Mouse (Mus musculus): Measurements from ENCODE around the gene Dnajb14. TPM values are rescaled to one million over a fixed set of nuclear protein-coding genes. Genes with fewer than 3 reads are reported as not detected.

Dnajb14 gene
- total RNA-seq, 2 experiments from 2014 or later = 21.0 to 23.1 TPM

DNA sequence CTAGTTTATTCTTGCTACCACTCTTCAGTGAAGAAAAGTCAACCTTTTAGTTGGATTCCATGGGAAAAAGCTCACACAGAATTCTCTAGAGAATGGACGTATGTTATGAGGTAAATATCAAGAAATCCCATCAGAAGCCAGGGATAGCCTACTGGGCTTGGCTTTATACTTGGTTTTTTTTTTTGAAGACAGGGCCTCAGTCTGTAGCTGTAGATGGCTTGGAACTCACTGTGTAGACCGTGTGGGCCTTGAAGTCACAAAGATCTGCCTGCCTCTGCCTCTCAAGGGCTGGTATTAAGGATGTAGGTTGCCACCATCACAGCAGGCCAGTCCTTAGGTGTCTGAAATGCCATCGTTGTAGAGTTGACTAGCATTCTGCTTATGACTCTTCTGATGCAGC is 4.9 kb upstream of the Dnajb14 start:
- DNase-seq (ENCODE audit: low spot score in 2 of 2) = no peak

DNA sequence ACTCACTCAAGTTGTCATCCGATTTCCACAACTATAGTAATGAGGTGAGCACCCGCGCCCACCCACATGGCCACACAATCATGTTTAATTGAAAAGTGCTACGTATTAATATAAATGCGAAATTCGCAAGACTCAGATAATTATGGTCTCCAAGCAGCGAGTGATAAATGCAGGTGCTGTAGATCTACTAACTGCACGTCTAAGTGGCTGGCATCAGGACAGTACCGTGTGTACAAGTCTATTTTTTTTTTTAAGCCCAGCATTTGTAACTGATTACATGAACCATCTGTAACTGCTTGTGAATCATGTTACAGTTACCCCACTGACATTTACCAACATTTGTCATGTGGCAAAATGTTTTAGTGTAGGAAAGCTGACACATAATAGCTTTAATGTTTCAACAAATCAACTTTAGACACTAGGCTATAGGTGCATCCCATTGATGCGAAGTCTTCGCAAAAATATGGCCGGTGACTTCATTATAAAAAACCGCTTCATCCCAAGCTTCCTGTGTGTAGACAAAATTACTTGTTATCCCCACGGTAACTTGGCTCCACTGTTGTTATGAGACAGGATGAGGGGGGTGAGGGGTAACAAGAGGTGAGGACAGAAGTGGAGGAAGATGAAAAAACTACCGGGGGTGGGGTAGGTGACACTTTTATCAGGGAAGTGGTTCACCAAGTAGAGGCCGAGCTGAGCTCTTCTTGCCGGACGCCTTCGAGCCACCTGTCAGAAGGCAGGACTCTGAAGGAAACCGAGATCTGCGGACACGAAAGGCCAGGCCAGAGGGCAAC is 3.9 kb upstream of the Dnajb14 start:
- DNase-seq (ENCODE audit: low spot score in 2 of 2) = peak in 1 of 2 experiments; percentile 6

DNA sequence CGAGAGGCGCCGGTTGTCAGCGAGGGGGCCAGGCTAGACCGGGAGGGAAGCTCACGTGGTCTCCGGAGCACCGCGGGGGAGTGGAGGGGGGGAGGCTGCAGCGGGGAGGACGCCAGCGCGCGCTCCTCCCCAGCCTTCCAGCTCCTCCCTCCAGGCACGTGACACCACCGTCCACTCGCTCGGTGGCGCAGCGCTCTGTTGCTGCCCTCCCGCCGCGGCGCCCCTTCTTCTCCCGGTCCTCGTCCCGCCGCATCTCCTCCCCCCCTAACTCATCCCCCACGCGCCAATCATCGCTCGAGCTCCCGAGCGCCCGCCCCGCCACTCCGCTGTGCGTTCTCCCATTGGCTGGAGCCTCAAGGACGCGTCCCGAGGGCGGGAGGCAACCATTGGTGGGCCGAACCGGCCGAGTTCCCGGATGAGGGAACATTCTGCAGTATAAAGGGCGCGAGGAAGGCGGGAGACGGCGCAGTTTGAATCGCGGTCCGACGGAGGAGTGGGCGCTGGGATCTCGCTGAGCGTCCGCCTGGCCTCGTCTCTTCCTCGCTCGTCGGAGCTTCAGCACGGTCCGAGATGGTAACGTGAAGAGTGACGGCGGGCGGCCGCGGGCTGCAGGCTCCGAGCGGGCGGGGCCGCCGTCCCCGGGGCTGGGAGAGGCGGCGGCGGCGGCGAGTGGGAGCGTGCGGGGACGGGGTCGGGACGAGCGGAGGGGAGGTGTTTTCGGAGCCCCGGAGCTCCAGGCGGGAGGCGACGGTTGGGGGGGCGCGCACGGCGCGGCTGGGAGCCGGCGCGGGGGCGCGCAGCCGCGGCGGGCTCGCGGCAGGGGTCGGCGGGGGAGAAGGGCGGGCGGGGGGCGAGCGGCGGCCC is 3.1 kb upstream of the Dnajb14 start, which contains the start of gene H2afz:
H2afz (plus strand) TSS at position 364 of the 864 bp plus-strand sequence.
- DNase-seq (ENCODE audit: low spot score in 2 of 2) = peak; percentile 94 to 96

DNA sequence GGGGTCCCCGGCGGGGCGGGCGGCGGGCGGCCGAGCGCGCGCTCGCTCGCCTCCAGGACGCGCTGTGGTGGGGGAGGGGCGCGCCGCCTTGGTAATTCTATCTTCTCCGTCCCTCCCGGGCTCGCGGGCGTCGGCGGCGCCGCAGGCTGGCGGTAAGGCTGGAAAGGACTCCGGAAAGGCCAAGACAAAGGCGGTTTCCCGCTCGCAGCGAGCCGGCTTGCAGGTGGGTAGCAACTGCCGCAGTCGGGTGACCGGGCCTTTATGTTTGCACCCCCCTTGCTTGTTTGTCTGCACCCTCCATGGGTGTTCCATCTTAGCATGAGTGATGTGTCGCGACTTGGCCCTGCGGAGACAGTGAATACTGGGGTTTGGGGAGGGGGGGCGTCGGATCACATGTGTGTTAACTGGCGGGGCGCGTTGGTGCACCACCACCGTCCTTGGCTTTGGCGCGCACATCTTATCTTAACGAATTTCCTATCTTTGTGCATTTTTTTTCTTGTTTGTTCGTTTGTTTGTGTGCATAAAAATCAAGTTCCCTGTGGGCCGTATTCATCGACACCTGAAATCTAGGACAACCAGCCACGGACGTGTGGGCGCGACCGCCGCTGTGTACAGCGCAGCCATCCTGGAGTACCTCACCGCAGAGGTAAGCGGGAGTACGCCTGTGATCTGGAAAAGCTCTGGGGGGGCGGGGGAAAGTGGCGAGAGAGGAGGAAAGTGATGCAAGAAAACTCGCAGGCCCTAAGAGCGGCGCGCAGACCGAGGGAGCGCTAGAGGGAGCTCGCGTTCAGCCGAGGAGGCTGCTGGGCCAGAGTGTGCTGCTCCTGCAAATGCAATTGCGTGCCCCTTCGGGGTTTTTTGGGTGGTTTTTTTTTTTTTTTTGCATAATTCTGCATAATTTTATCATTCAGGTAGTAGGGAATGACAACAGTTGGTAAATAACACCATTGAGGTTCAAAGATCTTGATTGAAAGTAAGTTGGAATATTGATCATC is 2.2 kb upstream of the Dnajb14 start:
- peak; percentile 82 to 87 for DNase-seq (ENCODE audit: low spot score in 2 of 2)

DNA sequence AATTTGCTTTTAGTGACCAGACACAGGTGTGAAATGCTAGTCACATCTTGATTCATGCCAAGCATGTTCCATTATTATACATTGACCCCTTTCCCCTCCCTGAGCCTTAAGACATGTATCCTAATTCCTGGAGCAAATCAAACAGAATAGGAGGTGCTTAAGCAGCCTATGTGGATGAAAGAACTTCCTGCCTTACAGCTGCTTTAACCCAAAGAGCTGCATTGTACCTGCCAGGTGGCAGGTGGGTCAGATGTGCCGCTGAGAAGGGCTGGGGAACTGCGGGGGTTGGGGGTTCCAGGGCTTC is 390 bp upstream of the Dnajb14 start:
- DNase-seq (ENCODE audit: low spot score in 2 of 2) = no peak

DNA sequence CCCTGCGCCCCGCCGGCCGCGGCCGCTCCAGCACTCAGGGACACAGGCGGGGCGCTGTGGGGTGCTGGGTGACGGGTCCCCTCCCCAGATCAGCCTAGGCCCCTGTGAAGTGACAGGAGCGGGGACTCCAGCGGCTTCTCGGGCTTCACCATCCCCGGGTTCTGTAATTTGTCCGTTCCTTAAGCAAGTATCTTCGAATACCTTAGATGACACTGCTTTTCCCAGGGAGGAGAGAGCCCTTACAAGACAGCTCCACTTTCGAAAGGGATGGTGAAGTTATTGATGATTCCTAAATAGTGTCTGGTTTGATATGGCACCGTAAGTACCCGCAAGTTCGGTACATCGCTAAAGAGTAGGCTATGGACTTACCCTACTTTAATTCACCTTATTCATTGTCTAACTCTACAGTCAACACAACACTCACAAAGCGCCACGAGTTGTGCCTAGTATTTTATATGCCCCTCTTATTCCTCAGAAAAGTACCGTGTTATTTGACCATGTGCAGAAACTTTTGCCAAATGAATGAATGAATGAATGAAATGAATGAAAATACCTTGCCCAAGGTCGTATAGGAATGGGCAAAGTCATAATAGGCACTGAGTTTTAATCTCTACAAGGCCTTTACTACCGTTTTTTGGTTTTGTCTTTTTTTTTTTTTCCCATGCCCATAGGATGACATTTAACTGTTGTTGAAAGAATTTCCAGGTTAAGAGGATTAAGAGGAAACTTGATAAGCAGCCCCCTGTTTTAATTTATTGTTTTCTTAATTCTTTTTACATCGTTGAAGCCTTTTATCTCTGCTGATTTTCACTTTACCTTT is 829 bp downstream of the Dnajb14 start:
- no peak for DNase-seq (ENCODE audit: low spot score in 2 of 2)

DNA sequence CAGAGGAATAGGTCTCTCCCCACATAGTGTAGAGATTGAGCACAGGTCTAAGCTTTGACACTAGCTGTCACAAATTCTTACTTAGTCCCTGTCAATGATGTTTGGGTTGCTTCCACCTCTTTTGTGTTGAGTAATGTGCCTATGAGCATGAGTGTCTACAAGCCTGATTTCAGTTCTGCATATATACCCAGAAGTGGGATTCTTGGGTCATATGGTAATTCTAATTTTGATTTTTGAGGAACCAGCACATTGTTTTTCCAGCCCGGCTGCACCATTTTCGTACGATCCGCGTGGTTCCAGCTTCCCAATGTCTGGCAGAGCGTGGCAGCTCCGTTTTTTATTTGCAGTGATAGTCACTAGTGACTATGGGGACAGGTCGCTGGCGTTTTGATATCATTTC is 1.9 kb downstream of the Dnajb14 start:
- no peak for DNase-seq (ENCODE audit: low spot score in 2 of 2)

DNA sequence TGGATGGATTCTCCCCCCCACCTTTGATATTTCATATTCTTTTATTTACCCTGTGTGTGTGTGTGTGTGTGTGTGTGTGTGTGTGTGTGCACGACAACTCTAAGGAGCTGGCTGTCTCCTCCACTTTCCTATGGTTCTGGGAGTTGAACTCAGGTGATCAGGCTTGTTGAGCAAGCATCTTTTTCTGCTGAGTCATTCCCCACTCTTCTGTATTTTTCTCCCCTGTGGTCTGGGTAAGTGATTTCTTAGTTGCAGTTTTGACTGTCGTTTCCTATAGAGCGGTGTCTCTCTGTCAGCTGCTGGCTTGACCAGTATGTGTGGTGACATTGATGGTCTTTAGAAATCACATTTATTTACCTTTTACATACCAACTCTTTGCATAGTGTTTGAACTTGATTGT is 11.8 kb downstream of the Dnajb14 start:
- DNase-seq (ENCODE audit: low spot score in 2 of 2) = no peak

DNA sequence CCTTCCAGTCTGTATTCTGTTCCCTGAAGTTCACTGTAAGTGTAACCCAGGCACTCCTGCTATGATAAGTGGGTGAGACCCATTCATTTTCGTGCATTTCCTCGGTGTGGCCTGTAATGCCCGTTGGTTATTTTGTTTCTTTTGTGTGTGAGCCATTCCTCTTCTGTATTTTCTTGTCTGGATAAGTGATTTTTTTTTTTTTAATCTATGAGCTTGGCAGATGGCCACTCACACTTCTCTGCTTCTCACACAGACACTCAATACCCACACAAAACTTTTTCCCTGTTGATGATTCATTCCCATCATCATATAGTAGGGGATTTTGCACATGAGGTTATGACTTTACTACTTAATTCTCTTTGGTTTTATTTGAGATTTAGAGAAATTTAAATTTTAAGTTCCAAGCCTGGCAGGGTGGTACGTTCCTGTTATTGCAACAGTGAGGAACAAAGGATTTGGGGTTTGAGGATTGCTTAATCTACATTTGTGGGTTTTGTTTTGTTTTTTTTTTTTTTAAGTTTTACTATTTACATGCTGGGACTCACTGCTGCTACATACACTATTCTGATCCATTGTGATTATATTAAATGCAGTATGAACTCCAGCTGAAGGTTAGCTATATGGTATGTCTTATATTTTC is 12.8 kb downstream of the Dnajb14 start:
- no peak for DNase-seq (ENCODE audit: low spot score in 2 of 2)

DNA sequence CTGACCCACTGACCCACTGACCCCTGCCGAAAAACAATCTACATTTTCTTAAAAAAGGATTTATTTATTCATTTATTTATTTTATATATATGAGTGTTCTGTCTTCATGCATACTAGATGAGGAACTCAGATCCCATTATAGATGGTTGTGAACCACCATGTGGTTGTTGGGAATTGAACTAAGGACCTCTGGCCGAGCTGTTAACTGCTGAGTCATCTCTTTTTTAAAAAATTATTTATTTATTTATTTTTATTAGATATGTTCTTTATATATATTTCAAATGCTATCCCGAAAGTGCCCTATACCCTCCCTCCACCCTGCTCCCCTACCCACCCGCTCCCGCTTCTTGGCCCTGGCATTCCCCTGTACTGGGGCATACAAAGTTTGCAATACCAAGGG is 13.6 kb downstream of the Dnajb14 start:
- no peak for DNase-seq (ENCODE audit: low spot score in 2 of 2)

DNA sequence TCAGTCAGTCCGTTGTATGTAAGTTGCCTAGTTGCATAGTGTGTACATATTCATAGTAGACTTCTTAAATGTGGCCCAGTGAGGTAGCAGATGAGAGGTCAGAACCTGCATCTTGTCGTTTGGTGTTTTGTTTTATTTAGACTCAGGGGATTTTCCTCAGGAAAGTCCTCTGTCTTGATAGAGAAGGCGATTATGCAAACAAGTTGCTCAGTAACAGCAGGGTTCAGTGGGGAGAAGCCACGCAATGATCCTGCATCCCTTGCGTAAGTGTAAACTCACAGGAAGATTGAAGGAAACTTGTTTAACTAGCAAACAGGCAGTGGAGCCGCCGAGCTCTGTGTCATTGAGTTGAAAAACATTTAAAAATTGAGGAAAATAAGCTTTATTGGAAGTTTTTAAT is 20.5 kb downstream of the Dnajb14 start:
- no peak for DNase-seq (ENCODE audit: low spot score in 2 of 2)

DNA sequence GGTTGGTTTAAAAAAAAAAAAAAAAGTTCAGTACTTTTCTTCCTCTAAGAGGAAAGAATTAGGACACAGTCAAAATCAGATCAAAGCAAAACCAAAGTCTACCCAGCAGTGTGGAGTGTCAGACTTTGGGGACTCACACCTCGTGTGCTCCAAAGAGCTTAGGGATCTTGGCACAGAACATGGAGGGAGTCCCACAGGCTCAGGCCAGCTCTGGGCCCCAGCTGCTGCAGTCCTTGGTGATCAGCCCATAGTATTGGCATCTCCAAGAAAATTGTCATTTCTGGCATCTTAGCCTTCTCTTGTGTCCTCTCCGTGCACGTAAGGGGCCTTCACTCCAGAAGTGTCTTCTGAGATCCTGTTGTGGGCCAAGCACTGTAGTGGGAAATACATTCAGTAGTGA is 23.6 kb downstream of the Dnajb14 start:
- DNase-seq (ENCODE audit: low spot score in 2 of 2) = no peak

DNA sequence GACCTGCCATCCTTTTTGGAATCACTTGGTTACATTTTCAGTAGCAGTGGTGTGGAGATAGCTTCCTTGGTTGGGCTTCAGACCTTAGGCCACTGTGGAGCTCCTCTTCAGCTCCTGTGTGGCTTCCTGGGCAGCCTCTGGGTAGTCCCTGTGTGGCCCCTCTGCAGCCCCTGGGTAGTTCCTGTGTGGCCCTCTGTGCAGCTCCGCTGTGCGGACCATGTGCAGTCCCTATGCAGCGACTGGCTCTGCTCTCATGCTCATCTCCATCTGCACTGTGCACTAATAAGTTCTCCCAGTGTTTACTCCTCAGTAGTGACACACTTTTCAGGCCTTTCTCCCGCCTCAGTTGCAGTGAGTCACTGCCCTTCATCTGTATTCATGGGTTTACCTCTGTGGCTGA is 24.6 kb downstream of the Dnajb14 start:
- no peak for DNase-seq (ENCODE audit: low spot score in 2 of 2)

DNA sequence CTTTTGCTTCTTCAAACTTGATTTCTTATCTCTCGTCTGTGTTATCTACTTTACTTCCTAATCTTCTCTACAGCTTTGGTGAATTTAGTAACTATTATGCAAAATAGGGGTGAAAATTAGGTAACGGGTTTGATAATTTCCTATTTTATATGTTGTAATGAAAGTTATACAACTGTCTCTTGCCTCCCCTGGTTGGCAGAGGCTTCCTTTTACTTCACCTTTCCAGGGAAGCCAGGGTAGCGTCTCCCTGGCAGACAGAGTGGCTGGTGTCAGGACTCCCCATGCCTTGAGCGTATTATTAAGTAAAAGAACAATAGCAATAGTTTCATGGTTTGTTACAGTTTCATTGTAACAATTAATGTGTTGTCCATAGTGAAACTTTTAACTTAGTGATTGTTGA is 26.3 kb downstream of the Dnajb14 start:
- DNase-seq (ENCODE audit: low spot score in 2 of 2) = no peak

DNA sequence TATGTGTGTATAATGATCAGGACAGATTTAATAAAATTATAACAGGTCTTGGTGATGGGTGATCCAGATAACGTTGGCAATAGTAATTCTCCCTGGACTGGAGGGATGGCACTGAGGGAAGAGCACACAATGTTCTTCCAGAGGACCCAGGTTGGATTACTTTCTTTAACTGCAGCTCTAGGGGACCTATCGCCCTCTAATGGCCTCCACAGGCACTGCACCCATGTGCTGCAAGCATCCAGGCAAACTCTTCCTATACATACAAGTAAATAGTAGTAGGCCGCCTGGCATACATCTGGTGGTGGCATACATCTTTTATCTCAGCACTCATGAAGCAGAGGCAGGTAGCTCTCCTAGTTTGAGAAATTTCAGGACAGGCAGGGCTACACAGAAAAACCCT is 27.7 kb downstream of the Dnajb14 start:
- no peak for DNase-seq (ENCODE audit: low spot score in 2 of 2)

DNA sequence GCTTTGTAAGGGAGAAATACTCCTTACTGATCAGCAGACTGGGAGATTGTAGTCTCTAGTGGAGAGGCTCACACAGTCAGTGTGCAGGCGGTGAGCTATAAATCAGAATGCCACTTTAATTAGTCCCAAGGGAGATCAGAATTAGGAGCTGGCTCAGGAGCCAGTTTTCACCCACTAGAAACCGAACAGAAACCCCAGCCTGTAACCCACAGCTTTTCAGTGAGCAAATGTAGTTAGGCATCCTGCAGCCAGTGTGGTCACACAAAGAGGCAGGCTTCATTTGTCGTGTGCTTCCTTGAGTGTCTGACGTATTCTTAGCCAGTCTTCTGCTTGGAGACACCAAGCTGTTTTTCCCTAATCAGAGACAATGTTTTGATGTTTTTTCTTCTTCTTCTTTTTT is 28.9 kb downstream of the Dnajb14 start:
- DNase-seq (ENCODE audit: low spot score in 2 of 2) = no peak

DNA sequence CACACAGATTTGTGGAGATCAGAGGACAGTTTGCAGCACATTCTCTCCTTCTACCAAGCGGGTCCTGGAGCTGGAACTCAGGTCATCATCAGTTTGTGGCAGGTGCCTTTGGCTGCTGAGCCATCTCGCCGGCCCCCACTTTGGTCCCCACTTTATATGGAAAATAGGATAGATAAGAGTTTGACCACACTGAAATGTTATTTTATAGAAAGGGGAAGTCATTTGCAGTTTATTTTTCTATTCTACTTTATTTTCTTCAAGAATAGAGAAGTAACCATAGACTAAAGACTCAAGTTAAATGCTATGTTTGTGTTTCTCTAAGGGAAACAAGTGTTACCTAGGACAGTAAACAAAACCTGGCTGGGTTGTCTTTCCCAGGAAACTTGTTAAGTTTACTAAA is 29.4 kb downstream of the Dnajb14 start:
- DNase-seq (ENCODE audit: low spot score in 2 of 2) = no peak

DNA sequence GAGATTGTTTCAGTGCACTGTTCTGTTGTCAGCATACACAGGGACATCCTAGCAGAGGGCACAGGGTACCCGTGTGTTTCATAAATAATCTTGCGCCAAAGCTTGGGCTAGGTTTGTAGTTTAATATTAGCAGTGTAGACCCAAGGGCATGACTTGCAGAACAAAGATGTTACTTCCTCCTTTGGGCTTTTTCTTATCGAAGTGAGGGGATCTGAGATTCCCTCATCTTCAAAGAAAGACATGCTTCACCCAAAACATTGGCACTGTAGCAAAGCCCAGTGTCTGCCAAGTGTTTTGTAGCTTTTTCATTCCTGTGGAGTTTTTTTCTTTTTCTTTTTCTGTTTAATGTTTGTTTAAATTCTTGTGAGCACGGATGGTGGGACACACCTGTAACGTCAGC is 30.2 kb downstream of the Dnajb14 start:
- no peak for DNase-seq (ENCODE audit: low spot score in 2 of 2)

DNA sequence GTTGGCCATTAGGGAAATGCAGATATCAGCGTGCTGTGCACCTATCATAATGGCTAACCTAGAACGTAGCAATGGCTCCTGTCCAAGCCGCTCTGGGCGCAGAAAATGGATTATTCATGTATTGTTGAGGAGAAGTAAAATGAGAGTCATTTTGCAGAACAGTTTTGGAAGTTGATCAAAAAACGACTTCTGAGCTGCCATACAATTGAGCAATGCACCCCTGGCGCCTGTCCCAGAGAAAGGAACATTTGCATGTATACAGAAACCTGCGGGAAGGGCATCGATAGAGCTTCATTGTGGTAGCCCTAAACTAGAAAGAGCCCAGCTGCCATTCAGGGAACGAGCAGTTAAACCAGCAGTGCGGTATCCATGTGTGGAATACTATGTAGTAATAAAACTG is 32.7 kb downstream of the Dnajb14 start:
- no peak for DNase-seq (ENCODE audit: low spot score in 2 of 2)

DNA sequence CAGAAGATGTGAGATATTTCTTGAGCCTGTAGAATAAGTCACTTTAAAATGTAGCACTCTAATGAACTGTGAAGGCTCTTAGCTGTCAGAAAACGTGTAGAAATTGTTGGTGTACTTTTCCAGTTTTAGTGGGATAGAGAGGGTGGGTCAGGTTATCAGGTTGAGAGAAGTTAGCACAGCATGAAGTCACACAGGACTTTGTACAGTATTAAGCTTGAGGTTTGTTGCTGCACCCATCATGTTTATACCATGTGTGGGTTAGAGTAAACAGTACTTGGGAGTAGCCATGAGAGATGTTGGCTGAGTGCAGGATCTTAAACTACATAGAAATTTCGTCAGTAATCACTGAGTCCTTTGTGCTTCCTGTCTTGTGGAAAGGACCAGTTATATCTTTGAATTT is 45.6 kb downstream of the Dnajb14 start:
- no peak for DNase-seq (ENCODE audit: low spot score in 2 of 2)
